Mouse (Mus musculus): ENCODE measurements at regions not wholly inside any gene's neighbourhood (a gene's known extent, or its start where the extent isn't known, plus 50 kb on each side); places are given as distances from the start of the nearest gene placed in this dataset.

DNA sequence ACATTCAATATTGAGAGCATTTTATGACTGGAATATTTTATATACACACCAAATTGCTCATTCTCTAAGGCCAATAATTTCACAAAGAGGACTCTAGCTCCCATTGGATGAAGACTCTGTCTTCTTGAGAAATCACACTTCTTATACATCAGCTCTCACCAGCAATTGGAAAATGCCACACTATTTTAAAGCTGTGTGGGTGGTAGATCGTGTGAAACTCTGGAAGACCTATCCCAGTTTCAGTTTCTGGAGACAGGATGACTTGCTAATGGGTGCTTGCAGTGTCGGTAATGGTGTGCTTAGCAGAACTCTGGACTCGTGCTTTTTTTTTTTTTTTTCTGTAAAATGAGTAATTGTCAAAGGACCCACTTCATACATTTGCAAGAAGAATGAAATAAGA, 119.1 kb upstream of the Esrrg start:
- no peak for TF ChIP-seq POLR2A (IDR thresholded peaks at IDR 0.05; ENCODE audit: borderline replicate concordance, insufficient read depth, low read length)
- TF ChIP-seq CTCF (IDR thresholded peaks at IDR 0.05; ENCODE audit: borderline replicate concordance, insufficient read depth, low read depth, low read length) = no peak

Measured in cerebellum, adult 2 months (tissue).